Mouse (Mus musculus): ENCODE measurements at regions not wholly inside any gene's neighbourhood (a gene's known extent, or its start where the extent isn't known, plus 50 kb on each side); places are given as distances from the start of the nearest gene placed in this dataset.

DNA sequence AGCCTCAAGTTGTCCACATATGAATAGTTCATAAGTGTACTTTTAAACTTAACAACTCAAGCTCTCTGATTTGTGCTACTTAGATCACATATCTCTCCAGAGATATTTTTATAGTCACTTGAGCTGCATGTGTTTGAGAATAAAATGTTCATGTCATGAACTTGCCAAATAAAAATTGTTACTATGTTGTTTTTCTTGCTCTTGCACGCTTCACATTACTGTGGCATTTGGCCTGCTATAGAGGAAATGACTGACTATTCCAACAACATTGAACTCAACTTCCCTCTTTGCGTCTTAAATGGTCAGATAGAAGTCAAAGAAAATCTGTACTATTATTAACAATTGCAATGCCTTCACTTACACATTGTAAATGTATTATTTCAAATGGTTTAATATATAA lies 582.1 kb upstream of the Stxbp6 start:
- H3K36me3 ChIP-seq, result no peaks in the 10 kb centered on the region
- H3K4me1 ChIP-seq, result no peaks in the 10 kb centered on the region
- no peak overlapping the region for H3K27ac ChIP-seq (replicated peaks)
- H3K9me3 ChIP-seq (replicated peaks), result no peaks in the 10 kb centered on the region
- 85% methylated on average over 2 of the region's 2 CpGs for WGBS
- no peak for DNase-seq (ENCODE audit: low spot score)
- H3K27me3 ChIP-seq (ENCODE audit: low read depth, poor library complexity, severe bottlenecking), result no peaks in the 10 kb centered on the region
- no peak overlapping the region for H3K4me3 ChIP-seq

DNA sequence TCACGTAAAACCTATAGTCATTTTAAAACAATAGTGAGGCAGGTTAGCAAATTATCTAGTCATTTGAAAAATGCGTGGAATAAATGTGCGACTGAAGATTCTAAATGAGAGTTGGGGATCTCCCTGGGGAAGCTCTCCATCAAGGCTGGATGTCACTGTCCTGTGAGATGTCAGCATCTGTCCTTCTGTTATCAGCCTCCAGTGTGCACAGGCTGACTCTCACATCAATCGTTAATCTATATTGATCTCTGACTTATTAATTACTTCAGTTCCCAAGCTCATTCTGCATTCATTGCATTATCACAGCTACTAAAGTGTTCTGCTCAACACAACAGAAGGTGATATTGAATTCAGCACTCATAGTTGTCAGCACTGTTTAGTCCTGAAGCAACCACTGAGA lies 574.1 kb upstream of the Stxbp6 start:
- no peaks in the 10 kb centered on the region for H3K9me3 ChIP-seq (replicated peaks)
- WGBS, result 89% methylated on average over 4 of the region's 4 CpGs
- H3K4me3 ChIP-seq, result no peak overlapping the region
- no peaks in the 10 kb centered on the region for H3K27me3 ChIP-seq (ENCODE audit: low read depth, poor library complexity, severe bottlenecking)
- no peaks in the 10 kb centered on the region for H3K36me3 ChIP-seq
- DNase-seq (ENCODE audit: low spot score), result no peak
- no peak overlapping the region for H3K27ac ChIP-seq (replicated peaks)
- no peaks in the 10 kb centered on the region for H3K4me1 ChIP-seq

DNA sequence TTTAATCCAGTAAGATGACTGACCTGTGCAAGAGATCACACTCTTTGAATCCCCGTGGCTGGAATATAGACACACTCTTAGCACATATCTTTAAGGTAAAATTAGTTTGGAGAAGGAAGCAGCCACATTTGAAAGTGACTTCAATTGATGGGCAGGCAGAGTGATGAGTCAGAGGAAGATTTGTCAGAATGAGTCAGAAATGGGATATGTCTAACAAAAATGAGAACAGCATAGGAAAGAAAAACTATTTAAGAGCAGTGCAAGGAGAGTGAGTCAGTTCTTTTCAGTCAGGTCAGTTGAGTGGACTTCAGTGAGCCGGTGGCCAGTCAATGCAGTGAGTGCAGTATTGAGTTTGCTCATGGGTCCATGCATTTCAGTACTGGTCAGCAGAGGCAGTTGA lies 569.7 kb upstream of the Stxbp6 start:
- WGBS, result 91% methylated on average over 2 of the region's 2 CpGs
- Histone ChIP-seq H3K4me1 (no peaks in the 10 kb centered on the region), H3K4me3 (no peak overlapping the region), H3K27me3 (ENCODE audit: low read depth, poor library complexity, severe bottlenecking) (no peaks in the 10 kb centered on the region), H3K36me3 (no peaks in the 10 kb centered on the region), H3K9me3 (replicated peaks) (no peaks in the 10 kb centered on the region), H3K27ac (replicated peaks) (no peak overlapping the region)
- no peak for DNase-seq (ENCODE audit: low spot score)

DNA sequence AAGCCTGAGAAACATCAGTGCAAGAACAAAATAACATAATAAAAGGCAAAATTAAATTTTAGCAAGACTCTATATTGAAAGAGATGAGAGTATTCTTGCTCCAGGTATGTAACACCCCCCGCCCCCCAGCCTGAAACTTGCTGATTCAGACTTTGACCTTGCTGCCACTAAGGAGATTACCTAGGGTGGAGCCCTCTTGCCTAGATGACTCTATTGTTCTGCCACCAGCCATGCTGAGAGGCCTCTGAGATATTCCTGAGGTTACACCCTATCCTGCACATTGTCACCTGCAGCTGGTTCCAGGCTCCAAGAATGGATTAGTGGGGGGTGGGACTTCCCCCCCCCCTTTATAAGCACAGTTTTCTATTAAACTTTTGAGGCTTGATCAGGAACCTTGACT lies 548.3 kb upstream of the Stxbp6 start:
- no peak for DNase-seq (ENCODE audit: low spot score)
- no peak overlapping the region for H3K27ac ChIP-seq (replicated peaks)
- WGBS, result 82% methylated on average over 1 of the region's 1 CpGs
- H3K4me3 ChIP-seq, result no peak overlapping the region
- H3K9me3 ChIP-seq (replicated peaks), result no peaks in the 10 kb centered on the region
- no peaks in the 10 kb centered on the region for H3K4me1 ChIP-seq
- H3K27me3 ChIP-seq (ENCODE audit: low read depth, poor library complexity, severe bottlenecking), result no peaks in the 10 kb centered on the region
- H3K36me3 ChIP-seq, result no peaks in the 10 kb centered on the region

DNA sequence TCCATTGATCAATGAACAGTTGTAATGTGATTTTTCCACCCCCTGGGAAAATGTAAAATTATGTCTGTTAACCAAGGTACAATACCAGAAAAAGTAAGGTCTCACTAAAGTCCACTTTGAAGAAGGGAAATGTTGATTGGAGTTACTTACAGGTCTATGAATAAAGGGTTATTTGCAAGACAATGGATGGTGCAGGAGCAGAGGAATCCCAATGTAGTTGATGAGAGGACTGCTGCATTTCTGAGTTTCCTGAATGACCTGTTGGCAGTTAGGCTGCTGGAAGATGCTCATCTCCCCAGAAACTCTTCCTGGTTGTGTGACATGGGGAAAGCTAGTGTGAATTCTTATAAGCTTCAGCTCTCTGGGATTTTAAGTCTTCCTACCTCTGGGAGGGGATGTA lies 545.5 kb upstream of the Stxbp6 start:
- no peak overlapping the region for H3K4me3 ChIP-seq
- no peaks in the 10 kb centered on the region for H3K27me3 ChIP-seq (ENCODE audit: low read depth, poor library complexity, severe bottlenecking)
- no peak for DNase-seq (ENCODE audit: low spot score)
- H3K9me3 ChIP-seq (replicated peaks), result no peaks in the 10 kb centered on the region
- no peak overlapping the region for H3K27ac ChIP-seq (replicated peaks)
- H3K4me1 ChIP-seq, result peaks cover 2% of the 10 kb centered on the region; the same call in 1 of the 2 replicates
- no peaks in the 10 kb centered on the region for H3K36me3 ChIP-seq

DNA sequence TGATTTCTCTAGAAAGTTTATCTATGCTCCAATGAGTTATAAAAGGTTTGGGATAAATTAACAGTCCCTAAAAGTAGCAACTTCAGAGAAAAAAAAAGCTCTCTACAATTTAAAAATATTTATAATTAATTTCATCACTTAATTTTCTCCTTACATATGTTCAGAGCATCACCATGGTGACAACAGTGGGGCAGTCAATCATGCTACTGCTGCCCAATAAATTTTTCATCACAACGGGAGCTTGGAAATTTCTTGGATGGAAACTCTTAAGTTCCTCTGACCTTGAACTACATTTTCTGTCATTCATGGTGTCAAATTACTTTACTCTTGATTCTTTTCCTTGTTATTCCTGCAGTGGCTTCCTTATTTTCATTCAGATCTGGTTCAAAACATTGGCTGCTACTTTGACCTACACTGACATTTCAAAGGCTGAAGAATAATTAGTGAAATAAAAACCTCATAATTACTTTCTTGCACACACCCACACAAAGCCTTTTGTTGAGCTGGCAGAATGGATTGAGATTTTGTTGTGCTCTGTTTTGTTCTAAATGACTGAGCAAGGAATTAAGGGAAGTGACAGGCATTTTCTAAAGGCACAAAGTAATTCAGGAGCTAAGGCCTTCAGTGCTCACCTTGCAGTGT lies 540.1 kb upstream of the Stxbp6 start:
- Histone ChIP-seq H3K27ac (replicated peaks) (no peak overlapping the region), H3K36me3 (no peaks in the 10 kb centered on the region), H3K9me3 (replicated peaks) (no peaks in the 10 kb centered on the region), H3K4me1 (peaks cover 13% of the 10 kb centered on the region), H3K27me3 (ENCODE audit: low read depth, poor library complexity, severe bottlenecking) (no peaks in the 10 kb centered on the region), H3K4me3 (no peak overlapping the region)
- no peak for DNase-seq (ENCODE audit: low spot score)
- WGBS, result 39% methylated on average over 1 of the region's 1 CpGs

DNA sequence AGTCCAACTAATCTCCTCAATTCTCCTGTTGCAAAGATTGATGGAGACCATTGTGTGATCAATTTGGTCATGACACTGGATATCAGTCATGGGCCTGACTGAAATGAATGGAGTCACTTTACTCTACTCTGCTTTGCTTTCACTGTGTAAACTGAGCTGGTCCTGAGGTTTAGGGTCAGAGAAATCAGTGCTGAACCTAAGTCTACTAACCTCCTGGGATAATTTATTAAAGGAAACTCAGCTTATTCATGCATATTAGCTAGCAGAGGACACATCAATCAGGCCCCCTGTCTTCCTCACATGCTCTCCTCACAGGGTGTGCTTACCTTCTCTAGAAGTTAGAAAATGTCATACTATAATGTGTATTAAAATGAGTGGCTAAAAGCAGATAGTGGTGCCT lies 539.6 kb upstream of the Stxbp6 start:
- Histone ChIP-seq H3K4me3 (no peak overlapping the region), H3K9me3 (replicated peaks) (no peaks in the 10 kb centered on the region), H3K27me3 (ENCODE audit: low read depth, poor library complexity, severe bottlenecking) (no peaks in the 10 kb centered on the region), H3K4me1 (peaks cover 13% of the 10 kb centered on the region), H3K27ac (replicated peaks) (no peak overlapping the region), H3K36me3 (no peaks in the 10 kb centered on the region)
- DNase-seq (ENCODE audit: low spot score), result no peak

DNA sequence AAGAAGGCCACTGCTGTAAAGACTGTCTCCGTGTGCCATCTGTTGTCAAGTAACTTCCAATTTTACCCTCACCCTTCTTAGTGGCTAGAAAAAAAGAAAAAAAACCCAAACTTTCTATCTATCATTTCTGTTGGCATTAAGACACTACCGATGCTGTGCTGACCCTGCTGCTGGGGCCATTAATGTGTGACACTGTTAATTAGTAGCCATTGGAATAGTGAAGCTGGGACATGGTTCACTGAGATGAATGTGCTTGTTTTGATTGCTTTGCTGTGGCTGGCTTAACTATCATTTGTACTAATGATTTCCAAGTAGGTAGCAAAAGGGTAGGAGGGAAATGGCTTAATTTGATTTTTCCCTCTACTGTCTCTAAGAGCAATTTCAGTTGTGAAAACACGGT lies 524.9 kb upstream of the Stxbp6 start:
- Histone ChIP-seq H3K9me3 (replicated peaks) (no peaks in the 10 kb centered on the region), H3K4me1 (no peaks in the 10 kb centered on the region), H3K36me3 (no peaks in the 10 kb centered on the region), H3K27ac (replicated peaks) (no peak overlapping the region), H3K4me3 (no peak overlapping the region), H3K27me3 (ENCODE audit: low read depth, poor library complexity, severe bottlenecking) (no peaks in the 10 kb centered on the region)
- DNase-seq (ENCODE audit: low spot score), result no peak
- 84% methylated on average over 3 of the region's 3 CpGs for WGBS

DNA sequence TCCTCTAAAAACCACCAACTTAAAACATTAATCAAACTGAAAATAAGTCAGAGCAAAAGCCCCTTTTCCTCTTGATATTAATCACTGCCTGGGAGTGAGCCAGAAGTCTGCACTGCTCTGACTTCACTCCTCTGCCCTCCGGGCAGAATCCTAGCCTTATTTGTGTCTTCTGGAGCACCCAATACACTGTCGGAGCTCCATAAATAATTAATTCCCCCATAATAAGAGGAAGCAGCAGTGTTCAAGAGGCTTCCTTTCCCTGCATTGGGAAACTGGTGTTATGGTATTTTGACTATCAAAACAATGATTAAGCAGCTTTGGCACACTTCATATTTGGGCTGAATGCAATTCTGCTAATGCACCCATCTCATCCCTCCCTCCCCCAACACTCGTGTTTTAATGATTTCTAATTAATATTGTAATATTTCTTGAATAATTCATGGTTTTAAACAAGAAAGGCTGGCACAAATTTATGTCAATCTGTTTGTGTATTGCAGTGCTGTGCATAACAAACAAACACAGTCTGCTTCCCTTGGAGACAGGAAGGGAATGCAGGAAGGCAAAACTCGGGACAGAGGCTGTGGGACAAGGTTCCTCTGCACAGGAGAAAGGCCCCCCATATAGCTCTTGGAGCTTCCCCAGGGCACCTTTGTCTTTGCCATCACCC lies 523.5 kb upstream of the Stxbp6 start:
- H3K27me3 ChIP-seq (ENCODE audit: low read depth, poor library complexity, severe bottlenecking), result no peaks in the 10 kb centered on the region
- H3K9me3 ChIP-seq (replicated peaks), result no peaks in the 10 kb centered on the region
- 83% methylated on average over 4 of the region's 4 CpGs for WGBS
- H3K36me3 ChIP-seq, result no peaks in the 10 kb centered on the region
- H3K4me3 ChIP-seq, result no peak overlapping the region
- H3K4me1 ChIP-seq, result no peaks in the 10 kb centered on the region
- H3K27ac ChIP-seq (replicated peaks), result no peak overlapping the region
- DNase-seq (ENCODE audit: low spot score), result no peak

DNA sequence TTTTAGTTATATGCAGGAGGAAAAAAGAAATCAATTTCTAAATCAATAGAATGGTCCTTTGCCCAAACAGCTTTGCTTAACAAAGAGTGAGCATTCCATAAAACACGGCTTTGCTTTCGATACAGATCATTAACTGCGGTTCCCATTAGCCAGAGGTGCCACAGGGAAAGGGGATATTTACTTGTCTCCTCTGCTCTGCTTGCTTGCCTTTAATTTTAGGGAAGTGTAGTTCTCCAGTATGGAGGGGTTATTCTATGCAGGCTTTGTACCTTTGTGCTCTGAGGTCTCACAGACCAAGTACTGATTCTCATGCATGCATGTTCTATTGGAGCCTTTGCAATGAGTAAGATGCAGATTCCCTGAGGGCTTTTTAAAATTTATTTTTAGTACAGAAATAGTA lies 520.2 kb upstream of the Stxbp6 start:
- Histone ChIP-seq H3K27me3 (ENCODE audit: low read depth, poor library complexity, severe bottlenecking) (no peaks in the 10 kb centered on the region), H3K4me1 (no peaks in the 10 kb centered on the region), H3K36me3 (no peaks in the 10 kb centered on the region), H3K9me3 (replicated peaks) (no peaks in the 10 kb centered on the region), H3K27ac (replicated peaks) (no peak overlapping the region), H3K4me3 (no peak overlapping the region)
- DNase-seq (ENCODE audit: low spot score), result no peak
- WGBS, result 88% methylated on average over 3 of the region's 3 CpGs

DNA sequence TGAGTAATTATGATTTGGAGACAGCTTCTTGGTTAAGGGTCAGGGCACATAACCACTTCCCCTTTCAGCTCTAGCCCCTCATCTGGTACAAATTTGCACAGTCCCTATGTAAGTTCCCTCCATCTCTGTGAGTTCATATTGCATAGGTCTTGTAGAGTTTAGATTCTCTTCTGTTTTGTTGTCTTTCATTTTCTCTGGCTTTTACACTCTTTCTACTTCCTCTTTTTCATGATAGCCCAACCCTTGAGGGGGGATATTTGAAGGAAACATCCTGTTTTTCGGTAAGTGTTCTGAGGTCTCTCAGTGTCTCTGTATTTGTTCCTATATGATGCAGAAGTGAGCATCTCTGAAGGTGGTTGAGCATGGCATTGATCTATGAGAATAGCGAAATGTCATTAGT lies 515.7 kb upstream of the Stxbp6 start:
- DNase-seq (ENCODE audit: low spot score), result no peak
- Histone ChIP-seq H3K36me3 (no peaks in the 10 kb centered on the region), H3K4me1 (no peaks in the 10 kb centered on the region), H3K4me3 (no peak overlapping the region), H3K27ac (replicated peaks) (no peak overlapping the region), H3K27me3 (ENCODE audit: low read depth, poor library complexity, severe bottlenecking) (no peaks in the 10 kb centered on the region), H3K9me3 (replicated peaks) (no peaks in the 10 kb centered on the region)
- WGBS, result 85% methylated on average over 2 of the region's 2 CpGs

DNA sequence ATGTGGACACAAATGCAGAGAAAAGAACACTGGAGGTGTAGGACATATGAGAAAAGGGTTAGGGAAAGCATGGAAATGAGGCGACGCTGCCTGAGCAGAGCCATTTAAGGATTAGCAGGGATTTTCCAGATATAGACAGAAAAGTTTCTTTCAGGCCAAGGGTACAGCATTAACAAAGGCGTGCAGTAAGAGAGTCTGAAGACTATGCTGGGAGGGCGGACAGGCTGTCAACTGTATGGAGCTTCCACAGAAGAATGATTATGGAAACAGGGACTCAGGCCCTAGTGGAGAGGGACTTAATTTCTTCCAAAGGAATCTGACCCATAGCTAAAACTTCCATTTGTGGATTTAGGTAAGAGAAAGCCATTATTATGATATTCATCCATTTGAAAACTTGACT lies 511.3 kb upstream of the Stxbp6 start:
- DNase-seq (ENCODE audit: low spot score), result no peak
- H3K36me3 ChIP-seq, result no peaks in the 10 kb centered on the region
- H3K4me1 ChIP-seq, result no peaks in the 10 kb centered on the region
- H3K9me3 ChIP-seq (replicated peaks), result no peaks in the 10 kb centered on the region
- no peak overlapping the region for H3K4me3 ChIP-seq
- no peaks in the 10 kb centered on the region for H3K27me3 ChIP-seq (ENCODE audit: low read depth, poor library complexity, severe bottlenecking)
- 66% methylated on average over 4 of the region's 4 CpGs for WGBS
- no peak overlapping the region for H3K27ac ChIP-seq (replicated peaks)

DNA sequence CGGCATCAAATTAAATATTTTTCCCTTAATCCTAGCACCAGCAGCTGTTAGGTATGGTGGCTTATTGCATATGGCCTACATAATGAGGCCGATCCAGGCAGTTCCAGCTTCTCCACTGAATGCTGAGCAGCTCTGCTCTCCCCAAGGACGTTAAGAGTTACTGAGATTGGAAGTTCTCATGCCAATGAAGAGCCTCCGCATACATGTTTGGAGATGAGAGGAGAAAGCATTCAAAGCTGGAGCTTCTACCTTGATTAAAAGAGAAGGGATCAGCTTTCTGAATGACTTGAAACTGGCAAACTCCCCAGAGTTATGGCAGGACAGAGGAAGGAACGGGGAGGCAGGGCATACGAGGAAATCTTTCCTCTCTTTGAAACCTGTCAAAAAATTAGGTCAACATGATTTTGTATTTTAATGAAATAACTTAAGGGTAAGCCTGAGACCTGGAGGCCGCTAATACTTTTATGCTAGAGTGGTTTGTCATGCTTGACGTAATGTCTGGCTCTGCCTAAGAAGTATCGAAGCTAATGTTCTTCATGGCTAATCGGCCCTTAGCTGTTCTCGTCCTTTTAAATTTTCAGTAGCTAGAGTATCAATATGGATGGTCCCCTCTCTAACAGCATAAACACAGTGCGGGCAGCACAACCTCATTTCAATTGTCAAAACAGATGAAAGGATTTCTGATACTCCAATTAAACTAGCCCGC lies 489.0 kb upstream of the Stxbp6 start:
- H3K9me3 ChIP-seq (replicated peaks), result no peaks in the 10 kb centered on the region
- no peaks in the 10 kb centered on the region for H3K36me3 ChIP-seq
- no peak overlapping the region for H3K4me3 ChIP-seq
- peaks cover 22% of the 10 kb centered on the region for H3K4me1 ChIP-seq
- 72% methylated on average over 13 of the region's 13 CpGs for WGBS
- DNase-seq (ENCODE audit: low spot score), result no peak
- no peaks in the 10 kb centered on the region for H3K27me3 ChIP-seq (ENCODE audit: low read depth, poor library complexity, severe bottlenecking)
- H3K27ac ChIP-seq (replicated peaks), result peak overlapping the region; percentile 66; the same call in 1 of the 2 replicates
